In genomic region chr17:31688112-31688511, GRCm38 (mm10) we compare ENCODE assay signal across 14 mouse cellular contexts. TPM values are rescaled to one million over a fixed set of nuclear protein-coding genes. Genes with fewer than 3 reads are reported as not detected.
A peak's percentile ranks its signal among the peaks of the same experiment; 100 is the strongest.
DNase-seq lines count a peak whose midpoint lies in the region; ATAC-seq and TF ChIP-seq lines count a peak whose summit lies in the region.
"Had no signal": no experiment of that assay in that cellular context is flagged by ENCODE, and none has a peak within 500 bp of the region (broad histone marks: within the 10 kb centered on the region; RNA-seq: fewer than 3 reads in every experiment).

No protein-coding gene starts in this region.

- H3K36me3 ChIP-seq in kidney, embryonic 14.5 days (ENCODE audit: control insufficient read depth, insufficient read depth, low read length) = no peaks in the 10 kb centered on the region
- H3K36me3 ChIP-seq in kidney, postnatal 0 days (ENCODE audit: insufficient read depth, low read length) = no peaks in the 10 kb centered on the region
- H3K36me3 ChIP-seq: midbrain, embryonic 10.5 days had no signal

- H3K9ac ChIP-seq in kidney, embryonic 14.5 days (ENCODE audit: low read depth, low read length) = no peak overlapping the region
- no peak overlapping the region for H3K9ac ChIP-seq in kidney, postnatal 0 days (ENCODE audit: low read depth, low read length)

- H3K4me1 ChIP-seq in kidney, embryonic 14.5 days (ENCODE audit: control insufficient read depth, insufficient read depth, low read length) = peaks cover 12% of the 10 kb centered on the region
- H3K4me1 ChIP-seq in kidney, postnatal 0 days (replicated peaks; ENCODE audit: insufficient read depth, low read length) = peaks cover 14% of the 10 kb centered on the region

- no peak overlapping the region for H3K27ac ChIP-seq in kidney, embryonic 14.5 days (ENCODE audit: low read depth, low read length)
- no peak overlapping the region for H3K27ac ChIP-seq in kidney, postnatal 0 days
- H3K27ac ChIP-seq: midbrain, embryonic 10.5 days had no signal

- 52% methylated on average over 9 of the region's 9 CpGs for WGBS in kidney, embryonic 14.5 days
- 35% methylated on average over 9 of the region's 9 CpGs for WGBS in kidney, postnatal 0 days

- no peak for TF ChIP-seq CTCF in kidney, postnatal 0 days (IDR thresholded peaks at IDR 0.05; ENCODE audit: low read depth)

- DNase-seq in kidney, adult 8-10 months = peak; percentile 61 to 73
- peak; percentile 51 for DNase-seq in NIH3T3 (ENCODE audit: low read depth)
- peak; percentile 57 for DNase-seq in fibroblast of lung, adult 2 months (ENCODE audit: low read depth)
- DNase-seq in kidney, postnatal 0 days (ENCODE audit: low spot score) = peak; percentile 59
- DNase-seq in ovary, adult 18-20 months (ENCODE audit: low spot score) = no peak
- DNase-seq in testis, postnatal 14 days (ENCODE audit: low spot score) = no peak
- no peak for DNase-seq in layer of hippocampus, adult 8-10 months (ENCODE audit: low spot score in 2 of 2)
- DNase-seq: cerebellum, adult 11-12 months; gastrocnemius, postnatal 14 days; liver had no signal

- no peak overlapping the region for H3K4me2 ChIP-seq in kidney, embryonic 14.5 days (replicated peaks; ENCODE audit: low read depth, low read length)
- H3K4me2 ChIP-seq in kidney, postnatal 0 days (ENCODE audit: low read length) = no peak overlapping the region

- no peak for ATAC-seq in kidney, embryonic 14.5 days (ENCODE audit: low FRiP score, low TSS enrichment)
- 0 out of 2 replicates have a peak, but pooled peaks have one; percentile 27 for ATAC-seq in kidney, postnatal 0 days (replicated peaks; ENCODE audit: low FRiP score, low read depth)
- ATAC-seq: forebrain, embryonic 14.5 days had no signal

- H3K27me3 ChIP-seq in kidney, embryonic 14.5 days (ENCODE audit: control insufficient read depth, insufficient read depth, low read length) = no peaks in the 10 kb centered on the region
- H3K27me3 ChIP-seq in kidney, postnatal 0 days (ENCODE audit: insufficient read depth, low read length) = no peaks in the 10 kb centered on the region

- H3K4me3 ChIP-seq in kidney, embryonic 14.5 days (ENCODE audit: low read length) = no peak overlapping the region
- no peak overlapping the region for H3K4me3 ChIP-seq in kidney, postnatal 0 days (replicated peaks; ENCODE audit: low read depth, low read length)
- H3K4me3 ChIP-seq: midbrain, embryonic 10.5 days had no signal

- H3K9me3 ChIP-seq in kidney, embryonic 14.5 days (ENCODE audit: control insufficient read depth, low read length) = no peaks in the 10 kb centered on the region
- H3K9me3 ChIP-seq in kidney, postnatal 0 days (replicated peaks; ENCODE audit: low read length) = no peaks in the 10 kb centered on the region
- H3K9me3 ChIP-seq: midbrain, embryonic 10.5 days had no signal

RNA-seq across cellular contexts. Expression of gene Cryaa, which starts 10.5 kb away (rescaled TPM):
- not detected in 2 replicates for polyA plus RNA-seq in kidney, embryonic 14.5 days (2014; fragmentation: Nextera tagmentation; extraction: Ambion mirVana)
- polyA plus RNA-seq in kidney, postnatal 0 days (2015; fragmentation: Nextera tagmentation; extraction: Ambion mirVana) = 0.13 and 0.22 TPM in 2 replicates
- total RNA-seq in layer of hippocampus, adult 8-10 months (2022) = under 1 TPM in 1 of 4 experiments, not detected in 3; 0.52 TPM
- total RNA-seq: gastrocnemius, postnatal 14 days; hematopoietic stem cell, adult 5-6 weeks had no signal
- polyA plus RNA-seq: midbrain, embryonic 10.5 days had no signal

RNA-seq across cellular contexts. Expression of gene U2af1, which starts 29.4 kb away (rescaled TPM):
- polyA plus RNA-seq in kidney, embryonic 14.5 days (2014; fragmentation: Nextera tagmentation; extraction: Ambion mirVana) = 195 and 380 TPM in 2 replicates
- 238 and 258 TPM in 2 replicates for polyA plus RNA-seq in kidney, postnatal 0 days (2015; fragmentation: Nextera tagmentation; extraction: Ambion mirVana)
- 100 to 1,000 TPM; 115 to 134 (median 125) TPM for total RNA-seq in layer of hippocampus, adult 8-10 months (2022)

RNA-seq across cellular contexts. Expression of gene Cbs, which starts 51.1 kb away (rescaled TPM):
- polyA plus RNA-seq in kidney, embryonic 14.5 days (2014; fragmentation: Nextera tagmentation; extraction: Ambion mirVana) = 2.1 and 2.7 TPM in 2 replicates
- polyA plus RNA-seq in kidney, postnatal 0 days (2015; fragmentation: Nextera tagmentation; extraction: Ambion mirVana) = 3.5 and 4.0 TPM in 2 replicates
- 10 to 100 TPM; 39.6 to 74.8 (median 49.2) TPM for total RNA-seq in layer of hippocampus, adult 8-10 months (2022)
- total RNA-seq: hematopoietic stem cell, adult 5-6 weeks had no signal

Comparison
In these comparisons a context has a peak if more than half of its experiments do, and no peak if none do; other contexts are left out.
1. DNase-seq: peak in kidney, adult 8-10 months (2 of 2), NIH3T3 (single experiment), fibroblast of lung, adult 2 months (single experiment) and kidney, postnatal 0 days (single experiment); none in ovary, adult 18-20 months (single experiment), testis, postnatal 14 days (single experiment) and layer of hippocampus, adult 8-10 months (0 of 2).